Mouse (Mus musculus) frontal cortex, postnatal 25 days (tissue): ENCODE measurements around the gene Wdr37.

ENCODE experiments used
- DNase-seq, 2 experiments: peaks; one replicate each; pipeline ENCODE4 v3.0.0; 2022; ENCODE audit warnings: low spot score in 2 of 2

Wdr37 gene

DNA sequence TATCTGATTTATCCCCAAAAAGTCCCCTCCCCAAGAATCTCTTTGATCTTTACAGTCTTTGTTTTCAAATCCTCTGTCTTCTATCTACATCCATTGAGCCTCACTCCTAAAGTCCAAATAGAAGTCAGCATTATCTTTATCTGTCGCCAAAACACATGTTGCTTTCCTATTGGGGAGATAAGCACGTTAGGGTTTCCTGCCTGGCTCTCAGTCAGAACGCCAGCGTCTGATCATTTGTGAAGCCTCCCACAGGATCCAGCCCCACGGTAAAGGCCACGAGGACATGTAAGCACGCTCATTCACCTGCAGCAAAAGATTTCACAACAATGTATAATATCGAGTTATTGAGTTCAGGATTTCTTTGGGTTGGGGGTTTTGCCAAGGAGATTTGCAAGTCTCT, 110.8 kb downstream of the Wdr37 start:
- no peak for DNase-seq
